Mouse (Mus musculus): ENCODE results near the gene Als2. TPM values are rescaled to one million over a fixed set of nuclear protein-coding genes. Genes with fewer than 3 reads are reported as not detected.

Als2 gene
- polyA plus RNA-seq (2014; fragmentation: Nextera tagmentation; extraction: Ambion mirVana): 13.1 and 13.9 TPM in 2 replicates

- peak within 1 kb of the TSS; percentile 54 for H3K27ac ChIP-seq (ENCODE audit: low read depth, low read length)
- peak; percentile 99 for DNase-seq (ENCODE audit: low spot score)
- WGBS: under 1% methylated on average over 56 of the region's 58 CpGs
- no peaks in the 10 kb centered on the region for H3K36me3 ChIP-seq (ENCODE audit: control insufficient read depth, insufficient read depth, low read length)
- no peaks in the 10 kb centered on the region for H3K4me1 ChIP-seq (replicated peaks; ENCODE audit: control insufficient read depth, insufficient read depth, low read length)
- peak within 1 kb of the TSS; percentile 77 for H3K9ac ChIP-seq (ENCODE audit: low read depth, low read length)
- H3K27me3 ChIP-seq (replicated peaks; ENCODE audit: control insufficient read depth, insufficient read depth, low read length): no peaks in the 10 kb centered on the region
- peak; percentile 94 for ATAC-seq (replicated peaks; ENCODE audit: low FRiP score)
- peak within 1 kb of the TSS; percentile 85 for H3K4me3 ChIP-seq (ENCODE audit: low read depth, low read length)
- H3K4me2 ChIP-seq: peak within 1 kb of the TSS; percentile 92
- H3K9me3 ChIP-seq (ENCODE audit: control insufficient read depth, low read length): no peaks in the 10 kb centered on the region
These were observed at the start of gene Als2 for GRCm38 (mm10) chr1:59236856-59237441. Gene Als2, minus strand, starts transcription at chr1:59237231.

GRCm38 (mm10) chr1:59286316-59286850 is 49.4 kb upstream of the Als2 start:
- DNase-seq (ENCODE audit: low spot score): no peak
- Histone ChIP-seq H3K27ac (ENCODE audit: low read depth, low read length) (no peak overlapping the region), H3K4me2 (no peak overlapping the region), H3K9ac (ENCODE audit: low read depth, low read length) (no peak overlapping the region), H3K4me1 (replicated peaks; ENCODE audit: control insufficient read depth, insufficient read depth, low read length) (no peaks in the 10 kb centered on the region), H3K9me3 (ENCODE audit: control insufficient read depth, low read length) (no peaks in the 10 kb centered on the region), H3K36me3 (ENCODE audit: control insufficient read depth, insufficient read depth, low read length) (no peaks in the 10 kb centered on the region), H3K27me3 (replicated peaks; ENCODE audit: control insufficient read depth, insufficient read depth, low read length) (no peaks in the 10 kb centered on the region), H3K4me3 (ENCODE audit: low read depth, low read length) (no peak overlapping the region)
- 63% methylated on average over 13 of the region's 13 CpGs for WGBS
- ATAC-seq (replicated peaks; ENCODE audit: low FRiP score): no peak

- 76% methylated on average over 5 of the region's 5 CpGs for WGBS
- ATAC-seq (replicated peaks; ENCODE audit: low FRiP score): no peak
These were observed 48.8 kb upstream of the Als2 start for GRCm38 (mm10) chr1:59285880-59286279.

GRCm38 (mm10) chr1:59272189-59272588 is 35.2 kb upstream of the Als2 start:
- Histone ChIP-seq H3K4me2 (no peak overlapping the region), H3K4me3 (ENCODE audit: low read depth, low read length) (no peak overlapping the region), H3K36me3 (ENCODE audit: control insufficient read depth, insufficient read depth, low read length) (no peaks in the 10 kb centered on the region), H3K27me3 (replicated peaks; ENCODE audit: control insufficient read depth, insufficient read depth, low read length) (no peaks in the 10 kb centered on the region), H3K9ac (ENCODE audit: low read depth, low read length) (no peak overlapping the region), H3K4me1 (replicated peaks; ENCODE audit: control insufficient read depth, insufficient read depth, low read length) (peaks cover 5% of the 10 kb centered on the region; the same call in 1 of the 2 replicates), H3K27ac (ENCODE audit: low read depth, low read length) (no peak overlapping the region), H3K9me3 (ENCODE audit: control insufficient read depth, low read length) (no peaks in the 10 kb centered on the region)
- ATAC-seq (replicated peaks; ENCODE audit: low FRiP score) (no peak), DNase-seq (ENCODE audit: low spot score) (no peak)
- WGBS: 72% methylated on average over 3 of the region's 3 CpGs

More at GRCm38 (mm10) chr1:59285880-59286279, 48.8 kb upstream of the Als2 start:
- Histone ChIP-seq H3K9me3 (ENCODE audit: control insufficient read depth, low read length) (no peaks in the 10 kb centered on the region), H3K27me3 (replicated peaks; ENCODE audit: control insufficient read depth, insufficient read depth, low read length) (no peaks in the 10 kb centered on the region), H3K9ac (ENCODE audit: low read depth, low read length) (no peak overlapping the region), H3K4me1 (replicated peaks; ENCODE audit: control insufficient read depth, insufficient read depth, low read length) (no peaks in the 10 kb centered on the region), H3K36me3 (ENCODE audit: control insufficient read depth, insufficient read depth, low read length) (no peaks in the 10 kb centered on the region), H3K27ac (ENCODE audit: low read depth, low read length) (no peak overlapping the region), H3K4me2 (no peak overlapping the region), H3K4me3 (ENCODE audit: low read depth, low read length) (no peak overlapping the region)
- DNase-seq (ENCODE audit: low spot score): no peak

- H3K9me3 ChIP-seq (ENCODE audit: control insufficient read depth, low read length): no peaks in the 10 kb centered on the region
- no peak for ATAC-seq (replicated peaks; ENCODE audit: low FRiP score)
- no peak for DNase-seq (ENCODE audit: low spot score)
These were observed 33.1 kb upstream of the Als2 start for GRCm38 (mm10) chr1:59269951-59270689.

GRCm38 (mm10) chr1:59269466-59269865 is 32.4 kb upstream of the Als2 start:
- Histone ChIP-seq H3K27me3 (replicated peaks; ENCODE audit: control insufficient read depth, insufficient read depth, low read length) (no peaks in the 10 kb centered on the region), H3K4me2 (no peak overlapping the region), H3K4me3 (ENCODE audit: low read depth, low read length) (no peak overlapping the region), H3K27ac (ENCODE audit: low read depth, low read length) (no peak overlapping the region), H3K4me1 (replicated peaks; ENCODE audit: control insufficient read depth, insufficient read depth, low read length) (peaks cover 5% of the 10 kb centered on the region; the same call in 1 of the 2 replicates), H3K9ac (ENCODE audit: low read depth, low read length) (no peak overlapping the region), H3K36me3 (ENCODE audit: control insufficient read depth, insufficient read depth, low read length) (no peaks in the 10 kb centered on the region), H3K9me3 (ENCODE audit: control insufficient read depth, low read length) (no peaks in the 10 kb centered on the region)
- no peak for ATAC-seq (replicated peaks; ENCODE audit: low FRiP score)
- no peak for DNase-seq (ENCODE audit: low spot score)
- WGBS: 72% methylated on average over 6 of the region's 6 CpGs

More at GRCm38 (mm10) chr1:59269951-59270689, 33.1 kb upstream of the Als2 start:
- H3K9ac ChIP-seq (ENCODE audit: low read depth, low read length): no peak overlapping the region
- H3K4me1 ChIP-seq (replicated peaks; ENCODE audit: control insufficient read depth, insufficient read depth, low read length): peaks cover 5% of the 10 kb centered on the region; the same call in 1 of the 2 replicates
- no peak overlapping the region for H3K4me3 ChIP-seq (ENCODE audit: low read depth, low read length)
- WGBS: 61% methylated on average over 20 of the region's 20 CpGs
- H3K27ac ChIP-seq (ENCODE audit: low read depth, low read length): no peak overlapping the region
- H3K4me2 ChIP-seq: no peak overlapping the region
- no peaks in the 10 kb centered on the region for H3K27me3 ChIP-seq (replicated peaks; ENCODE audit: control insufficient read depth, insufficient read depth, low read length)
- H3K36me3 ChIP-seq (ENCODE audit: control insufficient read depth, insufficient read depth, low read length): no peaks in the 10 kb centered on the region

GRCm38 (mm10) chr1:59268931-59269330 is 31.9 kb upstream of the Als2 start:
- Histone ChIP-seq H3K4me1 (replicated peaks; ENCODE audit: control insufficient read depth, insufficient read depth, low read length) (peaks cover 5% of the 10 kb centered on the region; the same call in 1 of the 2 replicates), H3K9me3 (ENCODE audit: control insufficient read depth, low read length) (no peaks in the 10 kb centered on the region), H3K9ac (ENCODE audit: low read depth, low read length) (no peak overlapping the region), H3K4me3 (ENCODE audit: low read depth, low read length) (no peak overlapping the region), H3K36me3 (ENCODE audit: control insufficient read depth, insufficient read depth, low read length) (no peaks in the 10 kb centered on the region), H3K27ac (ENCODE audit: low read depth, low read length) (no peak overlapping the region), H3K4me2 (no peak overlapping the region), H3K27me3 (replicated peaks; ENCODE audit: control insufficient read depth, insufficient read depth, low read length) (no peaks in the 10 kb centered on the region)
- WGBS: 30% methylated on average over 8 of the region's 8 CpGs
- no peak for DNase-seq (ENCODE audit: low spot score)
- no peak for ATAC-seq (replicated peaks; ENCODE audit: low FRiP score)

GRCm38 (mm10) chr1:59257736-59258135 is 20.7 kb upstream of the Als2 start:
- H3K9me3 ChIP-seq (ENCODE audit: control insufficient read depth, low read length): no peaks in the 10 kb centered on the region
- H3K36me3 ChIP-seq (ENCODE audit: control insufficient read depth, insufficient read depth, low read length): no peaks in the 10 kb centered on the region
- H3K4me1 ChIP-seq (replicated peaks; ENCODE audit: control insufficient read depth, insufficient read depth, low read length): no peaks in the 10 kb centered on the region; the same call in 1 of the 2 replicates
- no peak for DNase-seq (ENCODE audit: low spot score)
- no peak overlapping the region for H3K4me2 ChIP-seq
- ATAC-seq (replicated peaks; ENCODE audit: low FRiP score): no peak
- no peak overlapping the region for H3K9ac ChIP-seq (ENCODE audit: low read depth, low read length)
- no peak overlapping the region for H3K27ac ChIP-seq (ENCODE audit: low read depth, low read length)
- H3K4me3 ChIP-seq (ENCODE audit: low read depth, low read length): no peak overlapping the region
- no peaks in the 10 kb centered on the region for H3K27me3 ChIP-seq (replicated peaks; ENCODE audit: control insufficient read depth, insufficient read depth, low read length)
- WGBS: 74% methylated on average over 3 of the region's 3 CpGs
